20 mouse cellular contexts compared by ENCODE assay signal in genomic region chr17:88936941-88937340, GRCm38 (mm10).
DNase-seq lines count a peak whose midpoint lies in the region; ATAC-seq lines count a peak whose summit lies in the region.
"Had no signal": no experiment of that assay in that cellular context is flagged by ENCODE, and none has a peak within 500 bp of the region (broad histone marks: within the 10 kb centered on the region; RNA-seq: fewer than 3 reads in every experiment).

No protein-coding gene starts in this region.

- 33% methylated on average over 3 of the region's 3 CpGs for WGBS in midbrain, embryonic 11.5 days
- 26% methylated on average over 3 of the region's 3 CpGs for WGBS in neural tube, embryonic 13.5 days

- no peaks in the 10 kb centered on the region for H3K27me3 ChIP-seq in midbrain, embryonic 11.5 days (ENCODE audit: control insufficient read depth, insufficient read depth, low read length)
- no peaks in the 10 kb centered on the region for H3K27me3 ChIP-seq in neural tube, embryonic 13.5 days
- H3K27me3 ChIP-seq: embryonic facial prominence, embryonic 13.5 days; megakaryocyte, embryonic 14.5 days had no signal

- H3K9ac ChIP-seq in midbrain, embryonic 11.5 days (ENCODE audit: low read length), result no peak overlapping the region
- H3K9ac ChIP-seq in neural tube, embryonic 13.5 days, result no peak overlapping the region
- H3K9ac ChIP-seq: embryonic facial prominence, embryonic 13.5 days had no signal

- H3K36me3 ChIP-seq in midbrain, embryonic 11.5 days (ENCODE audit: control insufficient read depth, insufficient read depth, low read length), result no peaks in the 10 kb centered on the region
- H3K36me3 ChIP-seq in neural tube, embryonic 13.5 days, result no peaks in the 10 kb centered on the region
- H3K36me3 ChIP-seq: embryonic facial prominence, embryonic 13.5 days had no signal

- DNase-seq in embryo, embryonic 10.5 days (ENCODE audit: low spot score), result peak; percentile 14
- DNase-seq in embryo, embryonic 10 days (ENCODE audit: low spot score), result no peak
- peak; percentile 3 for DNase-seq in retina, postnatal 1 day
- DNase-seq in retina, embryonic 14.5 days (ENCODE audit: low spot score), result no peak
- DNase-seq in midbrain, embryonic 11.5 days (ENCODE audit: low spot score, missing footprints), result no peak
- DNase-seq in adrenal gland, postnatal 10 days, result no peak
- DNase-seq in right cerebral cortex, adult 2 months (ENCODE audit: low spot score in 2 of 2), result no peak
- DNase-seq: adrenal gland, adult 2 months; cerebellum, adult 9-11 months; heart, postnatal 10 days; kidney, adult 8-10 months; kidney, postnatal 25 days; lung, adult 18-20 months; lung, postnatal 14 days had no signal

- no peak for ATAC-seq in midbrain, embryonic 11.5 days (ENCODE audit: low FRiP score)
- no peak for ATAC-seq in neural tube, embryonic 13.5 days (ENCODE audit: low read depth)

- peak overlapping the region; percentile 72 for H3K27ac ChIP-seq in midbrain, embryonic 11.5 days (ENCODE audit: low read depth, low read length)
- peak overlapping the region; percentile 66 for H3K27ac ChIP-seq in neural tube, embryonic 13.5 days (replicated peaks)
- H3K27ac ChIP-seq: embryonic facial prominence, embryonic 13.5 days had no signal

- peaks cover 24% of the 10 kb centered on the region for H3K4me1 ChIP-seq in midbrain, embryonic 11.5 days (ENCODE audit: control insufficient read depth, insufficient read depth, low read length)
- H3K4me1 ChIP-seq in neural tube, embryonic 13.5 days (replicated peaks), result peaks cover 28% of the 10 kb centered on the region
- H3K4me1 ChIP-seq: megakaryocyte, embryonic 14.5 days had no signal

- H3K4me2 ChIP-seq in midbrain, embryonic 11.5 days, result no peak overlapping the region
- no peak overlapping the region for H3K4me2 ChIP-seq in neural tube, embryonic 13.5 days
- H3K4me2 ChIP-seq: embryonic facial prominence, embryonic 13.5 days; heart, embryonic 11.5 days; liver, embryonic 11.5 days had no signal

- no peaks in the 10 kb centered on the region for H3K9me3 ChIP-seq in midbrain, embryonic 11.5 days (ENCODE audit: control insufficient read depth, low read length)
- no peaks in the 10 kb centered on the region for H3K9me3 ChIP-seq in neural tube, embryonic 13.5 days
- H3K9me3 ChIP-seq: embryonic facial prominence, embryonic 13.5 days; megakaryocyte, embryonic 14.5 days had no signal

- no peak overlapping the region for H3K4me3 ChIP-seq in midbrain, embryonic 11.5 days (ENCODE audit: low read depth, low read length)
- H3K4me3 ChIP-seq in neural tube, embryonic 13.5 days, result no peak overlapping the region
- H3K4me3 ChIP-seq: embryonic facial prominence, embryonic 13.5 days; megakaryocyte, embryonic 14.5 days; myocyte had no signal

Comparison
In these comparisons a context has a peak if more than half of its experiments do, and no peak if none do; other contexts are left out.
1. DNase-seq: peak in embryo, embryonic 10.5 days (single experiment) and retina, postnatal 1 day (single experiment); none in embryo, embryonic 10 days (single experiment), retina, embryonic 14.5 days (single experiment), midbrain, embryonic 11.5 days (single experiment), adrenal gland, postnatal 10 days (single experiment) and right cerebral cortex, adult 2 months (0 of 2).